Mouse (Mus musculus) lung, embryonic 14.5 days (tissue): ENCODE data around the gene Serpinb1c. TPM values are rescaled to one million over a fixed set of nuclear protein-coding genes. Genes with fewer than 3 reads are reported as not detected.
A peak's percentile ranks its signal among the peaks of the same experiment; 100 is the strongest.

Experiments
- ATAC-seq: fragments of 200-750 bp; cut with Nextera tagmentation; 2 replicates; pipeline ENCODE4 v1.8.0; 2017; ENCODE audit warnings: mild to moderate bottlenecking, moderate TSS enrichment, moderate library complexity; ENCODE audit not compliant: insufficient read depth
- DNase-seq: peaks from one replicate; pipeline ENCODE4 v3.0.0-alpha.2; 2015
- H3K27ac ChIP-seq: fragments of 300-500 bp; sonication (generic); 2 replicates; pipeline ENCODE4 v1.5.1; 2014; ENCODE audit warnings: low read depth, mild to moderate bottlenecking, moderate library complexity
- H3K27me3 ChIP-seq: fragments of 300-500 bp; sonication (generic); 2 replicates; pipeline ENCODE4 v1.6.1; 2014; ENCODE audit warnings: low read length, control low read depth; ENCODE audit not compliant: insufficient read depth
- H3K36me3 ChIP-seq: fragments of 300-500 bp; sonication (generic); 2 replicates; pipeline ENCODE4 v1.6.1; 2014; ENCODE audit warnings: control low read depth; ENCODE audit not compliant: insufficient read depth
- H3K4me1 ChIP-seq: fragments of 300-500 bp; sonication (generic); 2 replicates; pipeline ENCODE4 v1.6.1; 2014; ENCODE audit warnings: antibody characterized with exemption, control low read depth; ENCODE audit not compliant: insufficient read depth
- H3K4me2 ChIP-seq: fragments of 300-500 bp; sonication (generic); 2 replicates; pipeline ENCODE4 v1.6.1; 2014; ENCODE audit warnings: mild to moderate bottlenecking
- H3K4me3 ChIP-seq: fragments of 300-500 bp; sonication (generic); 2 replicates; pipeline ENCODE4 v1.5.1; 2014; ENCODE audit warnings: low read depth, low read length
- H3K9ac ChIP-seq: fragments of 300-500 bp; sonication (generic); 2 replicates; pipeline ENCODE4 v1.6.1; 2014
- H3K9me3 ChIP-seq: fragments of 300-500 bp; sonication (generic); 2 replicates; pipeline ENCODE4 v1.6.1; 2016; ENCODE audit warnings: low read depth, low read length, control low read depth
- CTCF ChIP-seq: IDR thresholded peaks from 2 replicates; pipeline ENCODE4 v1.5.1; 2016; ENCODE audit warnings: antibody characterized with exemption, low read depth
- WGBS: fragments of 180-500 bp; shearing (Covaris S2); extraction: QIAGEN DNeasy Blood & Tissue Kit; methylation state at CpG from one replicate; pipeline ENCODE4 v1.1.7; 2014; 5-methylcytosine and 5-hydroxymethylcytosine counted together
- polyA plus RNA-seq: library from polyadenylated mRNA; unstranded; fragments of >200 nt; fragmentation: Nextera tagmentation; extraction: Ambion mirVana; gene quantifications from 2 replicates; pipeline ENCODE4 v1.2.1, GENCODE M21; 2014

The Serpinb1c gene
- polyA plus RNA-seq, 1 experiment from 2014 or later = not detected

DNA sequence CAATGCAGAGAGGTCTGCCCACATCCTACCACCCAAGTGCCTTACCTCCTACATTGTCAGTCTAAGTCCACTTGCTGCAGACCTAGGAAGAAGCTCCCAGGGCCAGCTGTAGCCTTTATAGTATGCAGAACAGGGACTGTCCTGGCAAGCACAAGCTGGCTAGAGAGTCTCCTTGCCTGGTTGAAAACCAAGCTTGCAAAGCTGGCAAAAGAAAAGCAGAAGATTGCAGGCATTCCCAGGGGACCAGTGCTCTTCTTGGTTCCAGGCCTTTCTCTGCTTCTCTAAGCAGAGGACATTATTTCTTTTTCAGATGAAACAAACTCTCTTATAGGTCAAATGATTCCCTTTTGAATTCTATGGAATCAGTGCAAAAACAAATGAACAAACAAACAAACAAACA is 34.6 kb downstream of the Serpinb1c start:
- Histone ChIP-seq H3K9me3 (no peaks in the 10 kb centered on the region), H3K27me3 (no peaks in the 10 kb centered on the region), H3K4me2 (no peak overlapping the region), H3K36me3 (no peaks in the 10 kb centered on the region), H3K9ac (no peak overlapping the region), H3K4me1 (no peaks in the 10 kb centered on the region), H3K4me3 (no peak overlapping the region), H3K27ac (no peak overlapping the region)
- ATAC-seq (no peak), DNase-seq (no peak)
- TF ChIP-seq CTCF = no peak

GRCm38 (mm10) chr13:32860821-32861220 is 37.2 kb downstream of the Serpinb1c start:
- Histone ChIP-seq H3K4me1 (no peaks in the 10 kb centered on the region), H3K27me3 (no peaks in the 10 kb centered on the region), H3K4me3 (no peak overlapping the region), H3K36me3 (no peaks in the 10 kb centered on the region), H3K9ac (no peak overlapping the region), H3K27ac (no peak overlapping the region), H3K4me2 (no peak overlapping the region), H3K9me3 (no peaks in the 10 kb centered on the region)
- ATAC-seq = no peak
- 65% methylated on average over 3 of the region's 3 CpGs for WGBS
- no peak for TF ChIP-seq CTCF
- DNase-seq = no peak

GRCm38 (mm10) chr13:32853073-32853472 is 44.9 kb downstream of the Serpinb1c start:
- TF ChIP-seq CTCF = no peak
- Histone ChIP-seq H3K27me3 (no peaks in the 10 kb centered on the region), H3K27ac (no peak overlapping the region), H3K4me3 (no peak overlapping the region), H3K36me3 (no peaks in the 10 kb centered on the region), H3K9ac (no peak overlapping the region), H3K4me1 (no peaks in the 10 kb centered on the region; the same call in 1 of the 2 replicates), H3K9me3 (no peaks in the 10 kb centered on the region), H3K4me2 (no peak overlapping the region)
- DNase-seq = no peak
- WGBS = 72% methylated on average over 2 of the region's 2 CpGs
- ATAC-seq = no peak

- 87% methylated on average over 4 of the region's 4 CpGs for WGBS
- Histone ChIP-seq H3K9me3 (no peaks in the 10 kb centered on the region), H3K4me3 (no peak overlapping the region), H3K36me3 (no peaks in the 10 kb centered on the region), H3K27me3 (no peaks in the 10 kb centered on the region), H3K4me1 (no peaks in the 10 kb centered on the region; the same call in 1 of the 2 replicates), H3K9ac (no peak overlapping the region), H3K27ac (no peak overlapping the region), H3K4me2 (no peak overlapping the region)
- DNase-seq = no peak
- ATAC-seq = no peak
- no peak for TF ChIP-seq CTCF
These were observed 45.5 kb downstream of the Serpinb1c start for GRCm38 (mm10) chr13:32852539-32852938.

- WGBS = 9% methylated on average over 7 of the region's 7 CpGs
- peak; percentile 83 for DNase-seq
These were observed 46.0 kb downstream of the Serpinb1c start for GRCm38 (mm10) chr13:32851967-32852366.

DNA sequence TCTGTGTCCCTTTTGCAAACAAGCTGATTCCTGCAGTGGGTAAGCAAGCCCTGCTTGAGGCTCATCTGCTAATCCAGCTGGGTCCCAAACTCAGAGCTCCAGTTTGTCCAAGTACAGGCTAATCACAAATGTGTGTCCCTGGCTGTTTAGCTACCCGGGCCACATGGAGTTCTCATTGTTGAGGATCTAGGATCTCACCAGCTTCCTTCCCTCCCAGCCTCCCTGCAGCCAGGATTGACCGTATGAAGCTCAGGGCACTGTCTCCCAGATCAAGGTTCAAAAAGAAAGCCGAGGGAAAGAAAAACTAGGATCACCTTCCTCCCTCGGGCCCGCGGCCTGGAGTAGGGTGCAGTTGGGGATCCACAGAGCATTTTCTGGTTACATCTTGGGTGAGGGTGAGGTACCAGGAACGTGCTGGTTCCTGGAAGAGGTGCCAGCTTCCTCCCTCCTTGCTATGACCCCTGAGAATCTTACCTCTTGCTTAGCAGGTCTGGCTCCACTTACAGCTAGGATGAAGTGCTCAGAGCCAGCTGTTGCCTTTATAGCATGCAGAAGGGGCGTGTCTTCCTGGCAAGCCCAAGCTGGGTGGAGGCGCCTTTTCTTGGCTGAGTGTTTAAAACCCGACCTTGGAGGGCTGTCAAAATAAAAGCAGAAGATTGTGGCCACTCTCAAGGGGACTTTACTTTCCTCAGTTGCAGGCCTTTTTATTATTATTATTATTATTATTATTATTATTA is 47.2 kb downstream of the Serpinb1c start, which contains the start of gene Serpinb1a:
TSS of gene Serpinb1a (minus strand) at position 518 of the 737 bp plus-strand sequence.
- ATAC-seq = peak; percentile 86

More at GRCm38 (mm10) chr13:32851967-32852366, 46.0 kb downstream of the Serpinb1c start:
- Histone ChIP-seq H3K4me2 (no peak overlapping the region), H3K4me3 (no peak overlapping the region), H3K27ac (no peak overlapping the region), H3K27me3 (no peaks in the 10 kb centered on the region), H3K4me1 (no peaks in the 10 kb centered on the region; the same call in 1 of the 2 replicates), H3K36me3 (no peaks in the 10 kb centered on the region), H3K9ac (no peak overlapping the region), H3K9me3 (no peaks in the 10 kb centered on the region)
- ATAC-seq = peak; percentile 64; the same call in 1 of the 2 replicates
- peak; percentile 79 for TF ChIP-seq CTCF

GRCm38 (mm10) chr13:32850156-32850555 is 47.9 kb downstream of the Serpinb1c start:
- WGBS = 32% methylated on average over 1 of the region's 1 CpGs
- no peaks in the 10 kb centered on the region for H3K9me3 ChIP-seq
- no peak overlapping the region for H3K4me3 ChIP-seq
- H3K9ac ChIP-seq = no peak overlapping the region
- peak; percentile 53 for DNase-seq
- TF ChIP-seq CTCF = no peak
- H3K27me3 ChIP-seq = no peaks in the 10 kb centered on the region
- no peak for ATAC-seq
- no peaks in the 10 kb centered on the region; the same call in 1 of the 2 replicates for H3K4me1 ChIP-seq
- H3K4me2 ChIP-seq = no peak overlapping the region
- no peaks in the 10 kb centered on the region for H3K36me3 ChIP-seq
- H3K27ac ChIP-seq = no peak overlapping the region

More for the DNA sequence above, 47.2 kb downstream of the Serpinb1c start, which contains the start of gene Serpinb1a:
- H3K36me3 ChIP-seq = no peaks in the 10 kb centered on the region
- H3K4me1 ChIP-seq = no peaks in the 10 kb centered on the region; the same call in 1 of the 2 replicates
- no peak within 1 kb of the TSS for H3K4me3 ChIP-seq
- DNase-seq = peak; percentile 81
- no peak within 1 kb of the TSS for H3K27ac ChIP-seq
- 49% methylated on average over 10 of the region's 10 CpGs for WGBS
- TF ChIP-seq CTCF = no peak
- no peak within 1 kb of the TSS for H3K4me2 ChIP-seq
- no peaks in the 10 kb centered on the region for H3K27me3 ChIP-seq
- H3K9ac ChIP-seq = no peak within 1 kb of the TSS
- no peaks in the 10 kb centered on the region for H3K9me3 ChIP-seq
